Mouse (Mus musculus) thymus, postnatal 36 days (tissue): Measurements from ENCODE around the gene Prg3.

Experiments used
- DNase-seq, 2 experiments: peaks; one replicate each; pipeline ENCODE4 v3.0.0; 2022; ENCODE audit warnings: mixed read lengths in 2 of 2

Gene Prg3

GRCm38 (mm10) chr2:84987930-84988329 lies at the start of gene Prg3:
Gene Prg3 (plus strand): TSS chr2:84988215.
- no peak for DNase-seq

- peak; percentile 8 to 11 for DNase-seq
Observed at GRCm38 (mm10) chr2:84938249-84938946, 49.6 kb upstream of the Prg3 start.

DNA sequence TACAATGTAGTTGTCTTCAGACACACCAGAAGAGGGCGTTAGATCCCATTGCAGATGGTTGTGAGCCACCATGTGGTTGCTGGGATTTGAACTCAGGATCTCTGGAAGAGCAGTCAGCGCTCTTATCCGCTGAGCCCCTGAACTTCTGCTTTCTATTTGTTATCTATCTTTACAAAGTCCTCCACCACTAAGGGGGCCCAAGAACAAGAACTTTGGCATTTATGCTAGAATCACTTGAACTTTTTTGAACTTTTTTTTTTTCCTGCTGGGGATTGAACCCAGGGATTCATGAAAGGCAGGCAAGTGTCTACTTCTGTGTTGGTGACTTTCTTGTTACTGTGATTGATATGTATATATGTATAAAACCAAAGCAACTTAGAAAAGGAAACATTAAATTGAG lies 48.7 kb upstream of the Prg3 start:
- no peak for DNase-seq

- DNase-seq = no peak
Observed at GRCm38 (mm10) chr2:84939711-84940110, 48.3 kb upstream of the Prg3 start.

GRCm38 (mm10) chr2:84941332-84941731 lies 46.7 kb upstream of the Prg3 start:
- no peak for DNase-seq

DNA sequence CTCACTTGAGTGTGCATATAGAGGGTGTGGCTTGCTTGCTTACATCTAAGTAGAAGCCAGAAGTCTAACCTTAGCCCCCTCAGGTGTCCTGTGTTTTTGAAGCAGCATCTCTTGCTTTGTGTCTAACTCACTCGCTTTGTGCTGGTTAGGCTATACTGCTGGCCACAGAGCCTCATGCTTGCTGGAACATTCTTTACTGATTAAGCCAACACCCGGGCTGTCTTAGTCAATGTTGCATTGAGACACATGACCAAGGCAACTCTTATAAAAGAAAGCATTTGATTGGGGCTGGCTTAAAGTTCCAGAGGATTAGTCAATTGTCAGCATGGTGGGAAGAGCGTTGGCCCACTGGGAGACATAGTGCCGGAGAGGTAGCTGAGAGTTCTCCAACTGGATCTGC lies 46.2 kb upstream of the Prg3 start:
- DNase-seq = no peak

DNA sequence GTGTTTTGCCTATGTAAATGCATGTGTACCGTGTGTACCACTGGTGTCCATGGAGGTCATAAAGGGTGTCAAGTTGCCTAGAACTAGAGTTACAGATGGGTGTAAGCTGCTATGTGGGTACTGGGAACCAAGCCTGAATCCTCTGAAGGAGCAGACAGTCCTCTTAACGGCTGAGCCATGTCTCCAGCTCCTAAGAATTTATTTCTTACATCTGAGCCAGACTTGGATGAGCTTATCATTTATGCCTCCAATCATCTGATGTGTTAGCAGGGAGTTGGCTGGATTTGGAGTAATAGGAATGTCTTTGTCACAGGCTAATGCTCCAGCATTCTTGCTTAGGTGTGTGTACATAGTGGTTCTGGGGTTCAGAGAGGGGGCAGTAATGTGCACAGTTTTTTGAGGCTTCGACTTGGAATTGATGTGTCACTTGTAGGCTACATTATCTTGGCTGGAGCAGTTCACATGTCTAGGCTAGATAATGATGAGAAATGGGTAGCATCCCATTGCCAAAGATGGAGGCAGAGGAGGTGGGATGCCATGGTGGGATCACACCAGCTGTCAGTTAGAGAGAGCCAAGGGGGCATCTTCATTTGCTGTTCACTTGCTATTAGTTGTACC lies 40.8 kb upstream of the Prg3 start:
- DNase-seq = no peak

DNA sequence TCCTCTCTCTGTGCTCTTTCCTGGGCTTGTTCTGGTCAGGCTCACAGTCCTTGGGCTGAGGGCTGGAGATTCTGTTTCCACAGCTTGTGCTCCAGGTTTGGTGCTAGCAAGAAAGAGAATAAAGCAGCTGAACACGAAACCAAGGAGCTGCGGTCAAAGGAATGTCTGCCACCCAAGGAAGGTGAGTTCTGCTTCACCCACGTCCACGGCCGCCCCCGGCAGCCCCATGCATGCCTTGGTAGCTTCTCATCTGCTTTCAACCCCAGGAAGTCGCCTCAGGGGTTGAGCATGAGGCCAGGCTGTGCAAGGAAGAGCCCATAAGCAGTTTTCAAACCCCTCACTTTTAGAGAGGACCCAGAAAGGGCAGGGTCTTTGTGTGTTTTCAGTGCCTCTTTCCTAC lies 39.8 kb upstream of the Prg3 start:
- DNase-seq = no peak

GRCm38 (mm10) chr2:84948721-84949120 lies 39.3 kb upstream of the Prg3 start:
- DNase-seq = no peak

- no peak for DNase-seq
Observed at GRCm38 (mm10) chr2:84951027-84951426, 37.0 kb upstream of the Prg3 start.

DNA sequence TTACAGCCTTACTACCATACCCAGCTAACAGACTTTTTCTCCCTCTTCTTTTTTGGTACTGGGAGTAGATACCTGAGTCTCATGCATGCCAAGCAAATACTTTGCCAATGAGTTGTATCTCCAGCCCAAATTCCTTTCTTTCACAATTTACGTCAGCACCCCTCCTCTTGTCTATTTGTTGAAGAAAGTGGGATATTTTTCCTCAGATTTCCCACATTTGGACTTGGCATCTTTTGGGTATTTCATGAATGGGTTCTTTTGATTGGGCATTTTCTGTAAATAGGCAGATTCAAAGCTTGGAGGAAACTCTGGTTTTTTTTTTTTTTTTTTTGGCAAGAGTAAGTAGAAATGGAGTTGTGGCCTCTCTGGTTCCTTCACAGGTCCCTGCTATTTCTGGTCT lies 35.8 kb upstream of the Prg3 start:
- no peak for DNase-seq

- no peak for DNase-seq
Observed at GRCm38 (mm10) chr2:84952693-84953092, 35.3 kb upstream of the Prg3 start.

DNA sequence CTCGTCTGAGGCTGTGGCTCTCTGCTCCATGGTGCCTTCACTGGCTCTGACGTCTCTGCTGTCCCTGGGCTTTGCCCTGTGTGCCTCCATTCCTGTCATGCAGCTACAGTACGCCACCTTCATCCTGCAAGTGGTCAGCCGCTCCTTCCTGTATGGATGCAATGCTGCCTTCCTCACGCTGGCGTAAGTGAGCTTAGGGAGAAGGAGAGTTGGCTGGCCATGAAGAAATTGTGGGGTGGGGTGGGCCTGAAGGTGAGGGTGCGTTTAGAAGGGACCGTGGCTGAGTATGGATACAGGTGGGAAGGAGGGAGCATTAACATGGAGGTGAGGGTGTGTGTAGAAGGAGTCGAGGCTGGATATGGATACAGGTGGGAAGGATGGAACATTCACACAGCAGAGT lies 32.6 kb upstream of the Prg3 start:
- DNase-seq = no peak

GRCm38 (mm10) chr2:84956274-84956673 lies 31.7 kb upstream of the Prg3 start:
- peak; percentile 45 to 51 for DNase-seq

DNA sequence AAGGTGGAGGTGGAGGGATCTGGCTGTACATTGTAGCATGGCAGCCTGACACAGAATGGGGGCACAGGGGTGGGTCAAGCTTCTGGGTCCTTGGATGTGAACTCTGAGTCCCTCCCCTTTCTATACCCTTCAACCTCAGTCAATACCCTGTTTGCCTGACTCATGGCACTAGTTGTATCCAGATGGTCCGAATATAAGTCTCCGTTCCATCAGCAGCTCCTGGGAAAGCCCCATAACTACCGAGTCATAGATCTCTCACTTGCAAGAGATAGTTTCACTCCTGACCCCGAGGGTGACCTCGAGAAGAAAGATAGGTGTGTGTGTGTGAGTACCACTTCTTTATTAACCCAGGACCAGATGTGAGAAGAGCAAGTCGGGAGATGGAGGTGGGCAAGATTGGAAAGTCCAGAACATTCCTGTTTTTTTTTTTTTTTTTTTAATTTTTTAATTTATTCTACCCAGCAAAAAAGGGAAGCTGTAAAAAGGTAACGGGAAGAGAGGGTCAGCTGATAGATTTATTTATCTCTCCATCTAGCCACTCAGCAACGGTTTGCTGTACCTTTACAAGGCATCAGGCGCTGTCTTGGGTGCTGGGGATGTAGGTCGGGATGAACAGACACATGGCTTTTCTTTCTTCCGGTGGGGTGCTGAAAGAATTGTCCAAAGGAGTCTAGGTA lies 29.3 kb upstream of the Prg3 start:
- no peak for DNase-seq

DNA sequence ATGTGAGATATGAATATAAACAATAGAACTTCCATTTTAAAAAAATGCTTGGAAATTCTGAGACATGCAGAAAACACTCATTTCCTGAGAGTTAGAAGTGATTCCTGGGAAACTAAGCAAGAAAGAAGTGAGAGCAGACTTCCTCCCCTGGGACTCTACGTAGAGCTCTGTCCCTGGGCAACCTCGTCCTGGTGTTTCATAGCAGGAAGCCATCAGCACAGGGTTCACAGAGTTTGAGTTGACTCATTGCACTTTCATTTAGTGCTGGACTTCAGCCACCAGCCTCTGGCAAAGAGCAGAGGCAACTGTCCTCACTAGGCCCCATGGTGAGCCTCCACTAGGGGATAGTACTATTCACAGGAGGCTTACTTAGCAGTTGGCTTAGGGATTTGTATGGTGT lies 26.7 kb upstream of the Prg3 start:
- DNase-seq = no peak

DNA sequence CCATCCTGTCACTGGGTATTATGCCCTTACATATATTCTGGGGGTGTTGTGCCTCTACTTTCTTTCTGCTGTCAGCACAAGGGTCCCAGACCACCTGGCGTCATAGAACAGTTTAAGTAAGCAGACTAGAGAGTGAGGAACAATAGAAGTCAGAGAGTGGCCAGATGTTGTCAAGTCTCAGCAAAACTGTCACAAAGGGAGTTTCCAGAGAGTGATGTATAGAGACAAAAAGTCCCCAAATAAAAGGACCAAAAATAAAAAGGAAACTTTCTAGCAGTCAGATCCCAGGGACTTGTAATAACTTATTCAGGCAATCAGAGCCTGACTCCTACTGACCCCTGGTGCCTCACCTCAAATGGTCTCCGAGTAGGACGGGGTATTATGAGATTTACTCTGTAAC lies 26.1 kb upstream of the Prg3 start:
- no peak for DNase-seq

DNA sequence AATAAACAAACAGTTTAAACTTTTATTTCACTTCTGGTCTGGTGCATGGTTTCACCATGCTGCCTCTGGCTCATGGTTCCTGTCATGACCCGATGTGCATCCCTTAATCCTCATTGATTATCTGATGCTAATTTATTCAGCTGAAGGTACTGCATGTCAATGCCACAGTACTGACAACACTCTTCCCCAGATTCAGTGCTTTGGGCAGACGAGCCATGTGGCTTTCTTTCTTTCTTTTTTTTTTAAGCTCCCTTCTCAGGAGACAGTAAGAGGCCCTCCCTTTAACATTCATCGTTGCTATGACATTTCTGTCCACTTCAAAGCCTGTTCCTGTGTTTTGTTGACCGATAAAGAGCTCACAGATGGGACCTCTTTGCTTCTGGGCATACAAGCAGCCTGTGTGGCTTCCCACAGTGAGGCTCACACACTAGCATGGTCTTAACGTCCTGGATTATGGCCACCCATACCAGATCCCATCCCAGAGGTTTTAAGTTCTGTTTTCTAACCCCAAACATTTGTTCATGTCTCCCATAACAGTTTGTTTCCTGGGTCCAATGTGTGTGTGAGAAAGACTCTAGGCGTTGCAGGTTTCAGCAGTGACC lies 25.0 kb upstream of the Prg3 start:
- DNase-seq = no peak

DNA sequence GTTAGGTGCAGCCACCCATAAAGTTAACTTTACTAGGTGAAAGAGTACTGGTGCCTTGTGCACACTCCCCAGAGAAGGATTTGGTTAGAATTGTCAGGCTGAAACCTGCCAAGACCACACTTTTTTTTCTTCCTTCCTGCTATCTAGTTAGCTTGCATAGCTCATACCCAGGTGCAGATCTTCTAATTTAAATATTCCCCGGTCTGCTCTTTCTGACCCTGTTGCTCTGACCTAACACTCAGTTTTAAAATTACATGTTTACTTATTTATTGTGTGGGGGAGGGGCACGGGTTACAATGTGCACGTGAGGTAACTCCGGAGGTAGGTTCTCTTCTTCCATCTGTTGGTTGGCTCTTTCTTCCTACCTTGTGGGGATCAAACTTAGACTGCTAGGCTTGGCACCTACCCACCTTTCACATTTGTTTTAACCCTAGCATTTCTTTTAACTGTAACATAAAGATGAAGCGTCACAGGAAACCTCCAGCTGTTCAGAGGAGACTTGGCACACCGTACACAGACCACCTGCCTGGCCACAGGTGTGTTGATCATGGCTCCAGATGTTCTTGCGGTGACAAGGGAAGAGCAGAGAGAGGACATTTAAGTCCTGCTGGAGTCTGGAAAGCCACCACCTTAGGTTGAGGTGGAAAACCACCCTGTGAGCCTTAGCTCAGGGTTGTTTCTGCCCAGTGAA lies 23.8 kb upstream of the Prg3 start:
- peak in 1 of 2 experiments; percentile 24 for DNase-seq

DNA sequence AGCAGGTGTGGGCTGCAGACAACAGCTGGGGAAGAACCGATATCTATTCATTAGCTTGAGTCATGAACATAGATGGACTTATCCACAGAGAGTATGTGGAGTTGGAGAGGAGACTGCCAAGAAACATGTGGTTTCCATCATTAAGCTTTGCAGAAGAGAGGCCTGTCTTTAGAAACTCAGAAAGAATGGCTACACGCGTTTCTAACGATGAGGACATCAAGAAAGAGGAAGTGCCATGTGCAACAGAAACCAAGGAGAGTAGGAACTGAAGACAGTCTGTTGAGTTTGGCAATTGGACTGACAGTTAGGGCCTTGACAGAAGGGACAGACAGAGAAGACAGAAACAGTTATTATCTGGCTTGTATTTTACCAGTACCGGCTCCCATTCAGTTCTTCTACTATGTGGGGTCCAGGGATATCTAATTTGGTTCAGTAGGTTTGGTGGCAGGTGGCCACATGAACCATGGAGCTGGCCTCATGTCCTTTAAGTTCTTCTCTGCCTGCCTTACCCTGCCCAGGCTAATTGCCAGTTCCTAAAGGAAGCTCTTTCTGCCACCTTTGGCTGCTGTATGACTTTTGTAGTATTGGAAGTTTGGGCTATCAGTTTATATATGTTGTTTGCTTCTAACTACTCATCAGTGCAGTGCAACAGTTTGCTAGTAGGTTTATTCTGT lies 20.6 kb upstream of the Prg3 start:
- DNase-seq = no peak

DNA sequence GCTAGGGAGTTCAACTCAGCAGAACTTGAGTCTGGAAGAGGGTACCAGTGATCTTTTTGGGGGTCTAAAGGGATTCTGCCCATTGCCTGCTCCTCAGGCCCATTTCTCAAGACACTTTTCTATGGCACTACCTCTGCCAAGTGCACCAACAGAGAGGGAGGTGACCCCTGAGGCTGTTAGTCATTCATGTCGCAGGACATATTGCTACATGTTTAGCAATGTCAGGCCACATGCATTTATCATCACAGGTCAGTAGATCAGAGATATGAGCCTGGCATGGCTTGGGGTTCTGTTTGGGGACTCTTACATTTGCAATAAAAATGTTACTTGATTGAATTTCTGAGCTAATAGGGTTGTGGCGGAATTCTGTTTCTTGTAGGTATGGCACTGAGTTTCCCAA lies 12.4 kb upstream of the Prg3 start:
- DNase-seq = no peak

DNA sequence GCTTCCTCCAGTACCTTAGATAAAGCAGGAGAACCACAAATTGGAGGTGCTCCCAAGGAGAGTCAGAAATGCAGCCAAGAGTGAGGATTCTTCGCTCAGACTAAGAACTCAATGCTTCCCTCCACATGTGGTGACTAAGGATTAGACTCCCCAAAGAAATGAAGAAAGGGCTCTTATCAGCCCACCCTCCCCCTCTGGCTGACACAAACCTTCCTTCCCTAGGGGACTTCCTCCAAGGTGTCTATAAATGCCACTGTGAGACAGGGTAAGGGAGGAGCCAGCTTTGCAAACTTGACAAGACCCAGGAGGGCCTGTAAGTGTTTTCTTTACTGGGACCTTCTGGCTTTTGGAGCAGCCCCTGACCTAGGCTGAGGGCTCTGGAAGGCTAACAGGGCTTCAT lies 7.8 kb upstream of the Prg3 start, which contains the start of gene Prg2:
Gene Prg2 (plus strand): TSS at position 274 of the 400 bp plus-strand sequence.
- no peak for DNase-seq

GRCm38 (mm10) chr2:84996376-84996775 lies 8.4 kb downstream of the Prg3 start:
- no peak for DNase-seq
